Mouse (Mus musculus) heart, adult 9 months (tissue): ENCODE measurements around the gene Lpin1.

Source experiments
- DNase-seq, 2 experiments: peaks; one replicate each; pipeline ENCODE4 v3.0.0; 2022; ENCODE audit warnings: low spot score in 2 of 2

The Lpin1 gene

GRCm38 (mm10) chr12:16526862-16527261 is 83.9 kb downstream of the Lpin1 start:
- no peak for DNase-seq

GRCm38 (mm10) chr12:16526134-16526533 is 84.6 kb downstream of the Lpin1 start:
- DNase-seq = no peak

GRCm38 (mm10) chr12:16515183-16515582 is 95.6 kb downstream of the Lpin1 start:
- peak; percentile 71 to 77 for DNase-seq

- DNase-seq = no peak
Measured at GRCm38 (mm10) chr12:16512991-16513390, 97.8 kb downstream of the Lpin1 start.

- DNase-seq = peak; percentile 53 to 65
Measured at GRCm38 (mm10) chr12:16509122-16509752, 101.5 kb downstream of the Lpin1 start.

- no peak for DNase-seq
Measured at GRCm38 (mm10) chr12:16506796-16507790, 103.7 kb downstream of the Lpin1 start.

- no peak for DNase-seq
Measured at GRCm38 (mm10) chr12:16504244-16504643, 106.5 kb downstream of the Lpin1 start.

- no peak for DNase-seq
Measured at GRCm38 (mm10) chr12:16497960-16498359, 112.8 kb downstream of the Lpin1 start.

- no peak for DNase-seq
Measured at GRCm38 (mm10) chr12:16492713-16493112, 118.1 kb downstream of the Lpin1 start.

GRCm38 (mm10) chr12:16488899-16489298 is 121.9 kb downstream of the Lpin1 start:
- DNase-seq = no peak

- no peak for DNase-seq
Measured at GRCm38 (mm10) chr12:16487453-16487852, 123.3 kb downstream of the Lpin1 start.
